Mouse (Mus musculus): ENCODE measurements around the gene Calhm5.

DNA sequence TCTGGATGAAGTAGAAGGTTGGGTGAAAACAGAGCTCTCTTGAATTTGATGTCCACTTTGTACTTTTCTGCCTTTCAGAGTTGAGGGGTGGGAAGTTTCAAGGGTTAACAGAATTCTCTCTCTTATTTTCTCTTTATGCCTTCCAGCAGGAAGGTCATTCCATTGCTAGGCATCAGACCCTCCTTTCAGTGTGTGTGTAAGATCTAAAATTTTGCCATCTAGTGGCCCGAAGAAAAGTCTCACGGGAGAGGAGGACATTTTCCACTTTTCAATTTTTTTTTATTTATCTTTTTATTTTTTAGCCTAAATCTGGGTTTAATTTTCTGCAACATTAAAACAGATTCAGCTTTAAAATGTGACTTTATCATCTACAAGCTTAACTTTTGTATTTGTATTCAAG is 24.7 kb downstream of the Calhm5 start:
- TF ChIP-seq CTCF (IDR thresholded peaks at IDR 0.05; ENCODE audit: low read depth) (peak; percentile 43), EP300 (optimal IDR thresholded peaks at IDR 0.05) (no peak)

All from stomach, postnatal 0 days (tissue).